Mouse (Mus musculus) CH12.LX (cell line): ENCODE measurements around the gene Spaca6. TPM values are rescaled to one million over a fixed set of nuclear protein-coding genes. Genes with fewer than 3 reads are reported as not detected.

Experiments
- DNase-seq: peaks from one replicate; pipeline ENCODE4 v3.0.0-alpha.2; 2013; ENCODE audit errors: extremely low read depth
- H3K27ac ChIP-seq: 2 replicates; pipeline ENCODE4 v1.5.1; 2012; ENCODE audit warnings: low read depth, mild to moderate bottlenecking, control low read depth, moderate library complexity; ENCODE audit not compliant: insufficient read depth
- H3K27me3 ChIP-seq: replicated peaks from 2 replicates; pipeline ENCODE3; 2012; ENCODE audit warnings: inconsistent platforms
- H3K36me3 ChIP-seq, 2 experiments: replicated peaks in 1 of 2; 2 replicates each; pipeline versions ENCODE3 to v1.6.1; 2012; ENCODE audit warnings: inconsistent platforms in 1 of 2, low read length in 1 of 2, mild to moderate bottlenecking in 1 of 2, mixed read lengths in 1 of 2, moderate library complexity in 1 of 2; ENCODE audit not compliant: control insufficient read depth in 1 of 2, insufficient read depth in 1 of 2
- H3K4me1 ChIP-seq, 2 experiments: 2 replicates each; pipeline ENCODE4 v1.6.1; 2012; ENCODE audit warnings: inconsistent platforms in 1 of 2, moderate library complexity in 1 of 2; ENCODE audit not compliant: insufficient read depth in 2 of 2, control insufficient read depth in 1 of 2
- H3K4me2 ChIP-seq: 2 replicates; pipeline ENCODE4 v1.6.1; 2012; ENCODE audit warnings: low read depth, mild to moderate bottlenecking, control low read depth; ENCODE audit not compliant: poor library complexity, insufficient read depth, severe bottlenecking
- H3K4me3 ChIP-seq, 3 experiments: fragments of 150-350 bp in 1 of 3; sonication (generic) in 1 of 3; replicated peaks in 1 of 3; 2 replicates each; pipeline versions ENCODE3 to v1.5.1; 2011 to 2012; ENCODE audit warnings: low read depth in 2 of 3, low read length in 2 of 3, mild to moderate bottlenecking in 2 of 3, moderate library complexity in 2 of 3, control low read depth in 1 of 3, improper control_type of control experiment in 1 of 3, inconsistent platforms in 1 of 3, mixed read lengths in 1 of 3; ENCODE audit not compliant: poor library complexity in 1 of 3
- H3K79me2 ChIP-seq: replicated peaks from 2 replicates; pipeline ENCODE4 v1.6.1; 2012; ENCODE audit warnings: mild to moderate bottlenecking, moderate library complexity; ENCODE audit not compliant: control insufficient read depth, poor library complexity, insufficient read depth, severe bottlenecking; ENCODE audit errors: extremely low read depth
- H3K9ac ChIP-seq: 2 replicates; pipeline ENCODE4 v1.6.1; 2012; ENCODE audit warnings: low read depth, mild to moderate bottlenecking, control low read depth, moderate library complexity; ENCODE audit not compliant: insufficient read depth
- H3K9me3 ChIP-seq: replicated peaks from 2 replicates; pipeline ENCODE3; 2012; ENCODE audit warnings: low read length, inconsistent platforms, mixed read lengths
- E2F4 ChIP-seq: IDR thresholded peaks from 2 replicates; pipeline ENCODE4 v1.6.1; 2011; ENCODE audit warnings: low read depth, low read length, improper control_type of control experiment; ENCODE audit not compliant: insufficient replicate concordance
- EP300 ChIP-seq: IDR thresholded peaks from 2 replicates; pipeline ENCODE4 v1.6.1; 2011; ENCODE audit warnings: low read length, improper control_type of control experiment
- ETS1 ChIP-seq: conservative IDR thresholded peaks from 2 replicates; pipeline ENCODE4 v1.6.1; 2012; ENCODE audit warnings: low read depth, mild to moderate bottlenecking, inconsistent platforms, low read length, improper control_type of control experiment, moderate library complexity
- HCFC1 ChIP-seq: IDR thresholded peaks from 2 replicates; pipeline ENCODE4 v1.6.1; 2012; ENCODE audit warnings: low read depth, mild to moderate bottlenecking, inconsistent platforms, low read length, improper control_type of control experiment
- JUND ChIP-seq: conservative IDR thresholded peaks from 2 replicates; pipeline ENCODE4 v1.6.1; 2011; ENCODE audit warnings: low read depth, low read length, improper control_type of control experiment
- KAT2A ChIP-seq: IDR thresholded peaks from 2 replicates; pipeline ENCODE4 v1.6.1; 2012; ENCODE audit warnings: low read length, improper control_type of control experiment, inconsistent platforms; ENCODE audit not compliant: insufficient replicate concordance
- MAX ChIP-seq: IDR thresholded peaks from 2 replicates; pipeline ENCODE4 v1.6.1; 2011; ENCODE audit warnings: low read length, improper control_type of control experiment
- MYC ChIP-seq: IDR thresholded peaks from 2 replicates; pipeline ENCODE4 v1.6.1; 2011; ENCODE audit warnings: low read depth, mild to moderate bottlenecking, improper control_type of control experiment, low read length
- PAX5 ChIP-seq: IDR thresholded peaks from 2 replicates; pipeline ENCODE4 v1.6.1; 2012; ENCODE audit warnings: low read length, inconsistent platforms, mixed read lengths
- POLR2A ChIP-seq: IDR thresholded peaks from 2 replicates; pipeline ENCODE4 v1.6.1; 2011; ENCODE audit warnings: low read depth, mild to moderate bottlenecking, improper control_type of control experiment, low read length
- POLR2AphosphoS2 ChIP-seq: IDR thresholded peaks from 2 replicates; pipeline ENCODE4 v1.6.1; 2011; ENCODE audit warnings: low read depth, low read length, improper control_type of control experiment
- RAD21 ChIP-seq: IDR thresholded peaks from 2 replicates; pipeline ENCODE4 v1.6.1; 2011; ENCODE audit warnings: low read depth, mild to moderate bottlenecking, low read length, improper control_type of control experiment, moderate library complexity
- SMC3 ChIP-seq: IDR thresholded peaks from 2 replicates; pipeline ENCODE4 v1.6.1; 2011; ENCODE audit warnings: low read depth, low read length, improper control_type of control experiment
- UBTF ChIP-seq: IDR thresholded peaks from 2 replicates; pipeline ENCODE4 v1.6.1; 2012; ENCODE audit warnings: low read depth, mild to moderate bottlenecking, inconsistent platforms, low read length, improper control_type of control experiment, moderate library complexity
- ZKSCAN1 ChIP-seq: IDR thresholded peaks from 2 replicates; pipeline ENCODE4 v1.6.1; 2012; ENCODE audit warnings: low read depth, inconsistent platforms, low read length, improper control_type of control experiment, borderline replicate concordance
- ZNF384 ChIP-seq: IDR thresholded peaks from 2 replicates; pipeline ENCODE4 v1.6.1; 2012; ENCODE audit warnings: low read depth, low read length, improper control_type of control experiment, inconsistent platforms
- dilution Hi-C: fragments of 300-500 bp; cut with MboI; formaldehyde crosslinking; loops from 2 replicates; pipeline ENCODE4 v1.14.3; 2020; ENCODE audit warnings: low sequenced_read_pairs; ENCODE audit not compliant: extremely low pct_unique_long_range_greater_than_20kb, extremely low pct_ligation_motif_present
- in situ Hi-C: fragments of 300-500 bp; cut with MboI; formaldehyde crosslinking; loops from 3 replicates; pipeline ENCODE4 v1.14.3; 2019; ENCODE audit warnings: low sequenced_read_pairs, low pct_ligation_motif_present, low pct_unique_long_range_greater_than_20kb, mixed read lengths
- polyA plus RNA-seq: library from polyadenylated mRNA; unstranded; fragments of >175 nt; gene quantifications from 2 replicates; pipeline ENCODE4 v1.2.1, GENCODE M21; 2012; ENCODE audit warnings: low read depth; ENCODE audit not compliant: insufficient read length
- total RNA-seq, 2 experiments: library from RNA; depleted of rRNA; stranded (reverse); fragments of 300-350 nt in 1 of 2; fragments of >200 nt in 1 of 2; gene quantifications; 2 replicates each; pipeline ENCODE4 v1.2.3; 2012 to 2014

The Spaca6 gene
- not detected in 2 replicates for total RNA-seq (2012; rRNA removed)
- total RNA-seq (2014; rRNA removed), result not detected in 2 replicates
- 0.67 TPM in 1 of 2 replicates, not detected in the other for polyA plus RNA-seq

DNA sequence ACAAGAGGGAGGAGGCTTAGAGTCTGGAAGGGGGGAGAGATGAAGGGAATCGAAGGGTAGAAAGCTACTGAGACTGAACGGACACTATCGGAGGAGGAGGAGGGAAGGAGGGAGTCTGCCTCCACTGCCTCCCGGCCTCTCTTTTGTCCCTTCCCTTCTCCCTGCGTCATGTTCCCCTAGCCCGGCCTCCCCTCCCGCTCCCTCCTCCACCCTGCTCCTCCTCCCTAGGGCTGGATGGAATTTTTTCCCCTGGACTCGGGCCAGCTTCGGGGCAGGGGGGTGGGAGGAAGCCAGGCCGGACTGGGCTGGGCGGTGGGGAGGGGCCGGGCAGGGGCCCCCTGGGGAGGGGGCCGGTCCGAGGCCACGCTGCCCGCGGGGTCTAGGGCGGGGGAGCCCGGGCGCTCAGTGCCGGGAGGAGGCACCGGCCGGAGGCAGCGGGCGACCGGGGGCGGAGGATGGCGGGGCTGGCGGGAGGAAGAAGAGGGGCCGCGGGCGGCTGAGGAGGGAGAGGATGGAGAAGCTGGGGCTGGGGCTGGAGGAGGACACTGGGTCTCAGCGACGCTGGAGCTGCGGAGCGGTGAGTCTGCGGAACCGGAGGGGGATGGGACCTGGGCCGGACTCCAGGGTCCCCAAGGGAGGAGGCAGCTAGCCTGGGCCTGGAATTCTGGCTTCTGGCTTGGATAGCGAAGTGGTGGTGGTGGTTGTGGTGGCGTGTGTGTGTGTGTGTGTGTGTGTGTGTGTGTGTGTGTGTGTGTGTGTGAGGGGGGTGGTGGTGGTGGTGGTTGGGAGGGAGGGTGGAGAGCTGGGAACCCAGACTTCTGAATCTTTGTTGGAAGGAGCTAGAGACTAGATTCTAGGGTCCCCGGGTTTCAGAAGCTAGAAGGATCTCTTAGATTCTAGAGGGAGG is at the start of gene Spaca6:
Gene Spaca6 (plus strand): TSS at position 408 of the 907 bp plus-strand sequence.
- TF ChIP-seq RAD21, result no peak
- no peak for TF ChIP-seq SMC3
- TF ChIP-seq ZKSCAN1, result no peak
- TF ChIP-seq PAX5, result no peak
- TF ChIP-seq HCFC1, result no peak
- no peak for TF ChIP-seq POLR2AphosphoS2
- no peak for TF ChIP-seq POLR2A
- TF ChIP-seq UBTF, result no peak
- TF ChIP-seq ZNF384, result no peak
- no peak for TF ChIP-seq JUND
- no peak for TF ChIP-seq E2F4
- no peaks in the 10 kb centered on the region for H3K27me3 ChIP-seq
- no peak within 1 kb of the TSS for H3K27ac ChIP-seq
- dilution Hi-C loops, result no loop called here
- in situ Hi-C loops, result no loop called here
- no peak within 1 kb of the TSS for H3K9ac ChIP-seq
- H3K4me1 ChIP-seq, result peaks cover 0 to 9% of the 10 kb centered on the region in 2 experiments; a peak in 2 of 4 replicates
- H3K4me3 ChIP-seq, result no peak within 1 kb of the TSS
- no peak for DNase-seq
- no peaks in the 10 kb centered on the region for H3K79me2 ChIP-seq
- no peaks in the 10 kb centered on the region for H3K9me3 ChIP-seq
- no peaks in the 10 kb centered on the region for H3K36me3 ChIP-seq
- H3K4me2 ChIP-seq, result no peak within 1 kb of the TSS

DNA sequence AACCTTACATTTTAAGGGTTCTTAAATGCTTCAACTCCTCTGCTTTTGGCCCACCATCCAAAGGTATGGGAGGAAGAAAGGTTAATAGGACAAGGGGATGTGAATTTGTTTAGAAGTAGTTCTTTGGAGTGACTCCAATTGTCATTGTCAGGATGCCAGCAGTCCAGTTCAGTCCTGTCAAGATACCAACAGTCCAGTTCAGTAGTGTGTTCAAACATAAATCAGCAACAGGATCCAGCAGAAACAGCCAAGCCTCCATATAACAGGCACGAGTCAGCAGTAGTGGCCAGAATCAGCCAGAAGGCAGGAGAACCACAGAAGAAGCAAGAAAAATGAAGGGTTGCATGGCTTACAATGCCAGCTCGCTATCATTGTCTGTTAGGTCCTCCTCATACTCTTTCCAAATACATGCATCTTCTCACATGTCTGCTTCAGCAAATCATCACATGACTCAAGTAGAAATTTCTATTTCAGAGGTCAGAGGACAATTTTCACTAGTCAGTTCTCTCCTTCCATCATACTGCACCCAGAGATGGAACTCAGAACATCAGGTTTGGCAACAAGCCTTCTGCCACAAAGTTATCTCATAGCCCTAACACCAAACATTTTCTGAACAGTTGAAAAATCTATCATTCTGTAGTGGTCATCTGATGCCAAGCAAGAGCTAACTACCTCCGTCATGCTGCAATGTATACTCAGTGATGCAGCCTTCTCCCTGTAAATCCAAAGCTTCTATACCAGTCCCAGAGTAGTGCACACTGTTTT is 35.9 kb upstream of the Spaca6 start:
- TF ChIP-seq MAX (no peak), ETS1 (no peak), JUND (no peak), UBTF (no peak), EP300 (no peak), MYC (no peak), RAD21 (no peak), SMC3 (no peak), KAT2A (no peak), ZNF384 (no peak)
- no peak overlapping the region for H3K9ac ChIP-seq
- no peak overlapping the region for H3K27ac ChIP-seq
- dilution Hi-C loops (no loop called here), in situ Hi-C loops (no loop called here)
- no peaks in the 10 kb centered on the region for H3K36me3 ChIP-seq
- no peaks in the 10 kb centered on the region for H3K27me3 ChIP-seq
- no peak for DNase-seq
- no peaks in the 10 kb centered on the region for H3K9me3 ChIP-seq
- H3K4me2 ChIP-seq, result no peak overlapping the region
- no peaks in the 10 kb centered on the region for H3K4me1 ChIP-seq
- H3K4me3 ChIP-seq, result no peak overlapping the region
- no peaks in the 10 kb centered on the region for H3K79me2 ChIP-seq
